Mouse (Mus musculus) adrenal gland, postnatal 14 days (tissue): ENCODE measurements around the gene Fem1a. TPM values are rescaled to one million over a fixed set of nuclear protein-coding genes. Genes with fewer than 3 reads are reported as not detected.
A peak's percentile ranks its signal among the peaks of the same experiment; 100 is the strongest.

Source experiments
- DNase-seq: peaks from one replicate; pipeline ENCODE4 v3.0.0; 2021; ENCODE audit warnings: mixed read lengths
- microRNA-seq, 2 experiments: library from miRNA; unstranded; fragments of <30 nt; microRNA quantifications; one replicate each; pipeline ENCODE4 v1.2.0; 2021
- total RNA-seq: library from RNA; stranded (reverse); gene quantifications from 2 replicates; pipeline ENCODE4 v1.2.3, GENCODE M21; 2021

The Fem1a gene
- total RNA-seq, 1 experiment from 2014 or later = 27.1 TPM

DNA sequence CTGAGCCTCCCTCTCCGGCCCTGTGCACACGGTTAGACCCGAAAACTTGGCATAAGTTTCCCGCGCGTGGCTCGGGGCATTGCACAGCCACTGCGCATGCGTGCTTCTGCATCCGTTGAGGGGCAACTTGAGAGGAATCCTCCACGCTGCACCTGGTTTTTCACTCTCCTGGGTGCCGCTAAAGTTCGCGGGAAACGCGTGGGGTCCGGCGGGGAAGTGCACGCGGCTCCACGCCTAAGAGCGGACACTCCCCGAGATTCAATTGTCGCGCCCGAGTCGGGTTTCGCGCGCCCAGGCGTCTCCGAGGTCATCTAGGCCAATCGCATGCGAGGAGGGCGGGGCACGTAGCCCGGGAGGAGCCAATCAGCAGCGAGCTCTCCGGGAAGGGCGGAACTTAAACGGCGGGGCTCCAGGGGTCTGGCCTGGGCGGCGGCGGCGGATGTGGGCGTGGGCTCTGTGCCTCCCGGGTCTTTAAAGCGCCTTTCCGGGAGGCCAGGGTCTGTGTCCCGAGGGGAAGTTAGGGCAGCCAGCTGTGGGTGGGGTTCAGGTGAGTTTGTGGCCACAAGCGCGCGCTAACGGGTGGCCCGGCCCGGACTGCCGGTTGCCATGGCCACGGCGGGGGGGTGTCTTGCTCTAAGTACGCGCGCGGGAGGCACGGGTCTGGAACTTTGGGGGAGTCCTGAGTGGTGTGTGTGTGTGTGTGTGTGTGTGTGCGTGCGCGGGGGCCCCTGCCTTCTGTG, 47.4 kb downstream of the Fem1a start:
- peak; percentile 98 for DNase-seq

DNA sequence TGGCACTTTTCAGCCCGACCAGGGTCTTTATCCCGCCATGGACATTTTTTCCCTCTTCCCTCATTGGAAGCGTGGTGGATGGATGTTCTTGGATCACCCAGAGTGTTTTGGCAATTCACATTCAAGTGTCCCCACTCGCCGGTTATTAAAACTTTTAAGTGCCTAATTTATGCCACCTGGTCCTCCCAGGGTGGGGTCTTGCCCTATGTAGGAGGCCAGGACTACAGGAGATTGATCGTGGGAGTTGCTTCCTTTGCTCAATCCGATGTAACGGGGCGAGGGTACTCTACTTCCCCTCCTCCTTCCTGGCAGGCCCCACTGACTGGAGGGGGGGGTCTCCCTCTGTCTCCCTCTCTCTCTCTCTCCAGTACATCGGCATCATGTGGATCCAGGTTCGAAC, 48.1 kb downstream of the Fem1a start:
- DNase-seq = no peak

DNA sequence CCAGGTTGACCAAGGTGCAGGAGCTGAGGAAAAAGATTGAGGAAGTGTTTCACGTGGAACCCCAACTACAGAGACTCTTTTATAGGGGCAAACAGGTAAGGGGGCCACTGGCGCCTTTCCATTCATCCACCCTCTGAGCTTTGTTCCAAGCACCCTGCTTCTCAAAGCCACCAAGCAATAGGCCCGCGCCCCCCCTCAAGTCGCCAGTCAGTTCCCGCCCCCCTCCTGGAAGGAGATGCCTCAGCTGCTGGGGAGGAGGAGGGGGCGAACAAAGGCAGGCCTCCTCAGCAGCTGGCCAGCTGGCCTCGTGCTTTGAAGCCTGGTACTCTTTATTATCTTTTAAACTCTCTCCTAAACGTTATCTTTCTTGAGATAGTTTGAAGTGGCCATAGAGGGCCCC, 48.5 kb downstream of the Fem1a start:
- DNase-seq = no peak

DNA sequence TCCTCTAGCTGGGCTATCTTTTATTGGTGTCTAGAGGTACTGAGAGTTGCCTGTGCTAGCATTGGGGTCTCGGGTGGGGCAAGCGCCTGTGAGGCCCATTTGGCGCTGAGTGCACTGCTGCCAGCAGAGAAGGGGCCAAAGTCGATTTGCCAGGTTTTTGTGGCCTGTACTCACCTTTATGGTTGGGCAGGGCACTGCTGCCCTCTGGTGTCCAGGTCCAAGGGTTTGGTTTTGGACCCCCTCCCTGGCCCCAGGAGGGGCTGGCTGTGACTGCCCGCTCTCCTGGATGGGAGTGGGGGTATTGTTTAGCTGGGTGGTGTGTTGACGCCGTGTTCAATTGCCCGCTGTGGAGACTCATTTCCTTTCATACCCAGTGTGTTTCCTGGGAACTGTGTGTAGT, 49.2 kb downstream of the Fem1a start:
- DNase-seq = peak; percentile 40

DNA sequence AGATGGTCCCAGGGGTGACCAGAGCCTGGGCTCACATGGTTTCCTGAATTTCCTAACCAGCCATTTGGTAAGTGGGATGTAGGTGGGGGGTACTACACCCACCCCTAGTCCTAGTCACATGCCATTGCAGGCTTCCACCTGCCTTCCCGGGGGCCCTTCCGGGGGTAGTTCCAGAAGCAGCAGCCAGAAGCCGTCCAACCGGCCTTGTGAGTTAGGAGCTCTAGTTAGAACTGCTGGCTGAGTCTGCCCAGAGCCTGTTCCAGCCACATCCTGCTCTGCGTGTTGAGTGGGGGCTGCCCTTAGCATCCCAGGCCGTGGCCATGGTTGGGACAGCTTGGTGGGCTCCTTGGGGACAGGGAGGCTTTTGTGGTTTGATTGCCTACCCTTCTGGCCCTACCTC, 51.5 kb downstream of the Fem1a start:
- DNase-seq = no peak

DNA sequence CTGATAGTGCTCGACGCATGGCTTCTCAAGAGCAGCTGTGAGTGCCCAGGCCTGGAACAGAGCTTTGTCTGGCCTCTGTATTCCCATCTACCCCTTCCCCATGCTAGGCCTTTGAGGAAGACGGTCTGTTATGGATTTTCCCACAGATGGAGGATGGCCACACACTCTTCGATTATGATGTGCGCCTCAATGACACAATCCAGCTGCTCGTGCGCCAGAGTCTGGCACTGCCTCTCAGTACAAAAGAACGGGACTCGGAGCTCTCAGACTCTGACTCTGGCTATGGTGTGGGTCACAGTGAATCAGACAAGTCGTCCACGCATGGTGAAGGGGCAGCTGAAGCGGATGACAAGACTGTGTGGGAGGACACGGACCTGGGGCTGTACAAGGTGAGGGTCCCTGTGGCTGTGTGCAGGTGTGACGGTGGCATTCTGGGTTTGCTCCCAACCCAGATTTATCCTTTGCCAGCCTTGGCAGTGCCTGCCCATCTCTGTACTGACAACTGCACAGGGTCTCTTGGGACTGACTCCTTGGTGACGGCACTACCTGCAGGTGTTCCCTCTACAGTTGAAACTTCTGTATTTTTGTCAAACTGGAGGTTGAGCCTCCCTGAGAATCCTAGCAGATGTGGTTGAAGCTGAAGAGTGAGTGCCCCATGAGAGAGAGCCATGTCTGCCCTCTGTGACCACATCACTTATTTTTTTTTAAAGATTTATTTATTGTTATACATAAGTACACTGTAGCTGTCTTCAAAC, 52.8 kb downstream of the Fem1a start:
- no peak for DNase-seq

Small RNA genes lying within 50 kb of the gene (microRNA-seq; reads per million reads assigned to microRNA genes)
- gene Mir7b = 4,512 to 6,372 reads per million in 2 experiments

Other genes with a start within 250 kb of the Fem1a start
- 46.2 and 53.7 TPM in 2 replicates for gene Sh3gl1, start 220.2 kb upstream of the Fem1a start, total RNA-seq
- 8.3 and 10.2 TPM in 2 replicates for gene Chaf1a, start 216.4 kb upstream of the Fem1a start, total RNA-seq
- 65.6 and 79.5 TPM in 2 replicates for gene Ubxn6, start 181.8 kb upstream of the Fem1a start, total RNA-seq
- gene Hdgfl2, start 177.2 kb upstream of the Fem1a start, total RNA-seq = 52.5 and 60.1 TPM in 2 replicates
- 76.6 and 87.5 TPM in 2 replicates for gene Plin4, start 147.0 kb upstream of the Fem1a start, total RNA-seq
- gene Plin5, start 139.2 kb upstream of the Fem1a start, total RNA-seq = 91.4 and 109 TPM in 2 replicates
- gene Lrg1, start 134.8 kb upstream of the Fem1a start, total RNA-seq = 58.3 and 63.2 TPM in 2 replicates
- gene Sema6b, start 116.5 kb upstream of the Fem1a start, total RNA-seq = 11.9 and 15.2 TPM in 2 replicates
- gene Tnfaip8l1, start 94.3 kb upstream of the Fem1a start, total RNA-seq = 8.2 and 8.6 TPM in 2 replicates
- gene Mydgf, start 72.9 kb upstream of the Fem1a start, total RNA-seq = 61.6 and 63.5 TPM in 2 replicates
- 31.5 and 33.4 TPM in 2 replicates for gene Dpp9, start 37.9 kb upstream of the Fem1a start, total RNA-seq
- gene Ticam1, start 20.0 kb downstream of the Fem1a start, total RNA-seq = 18.7 and 20.9 TPM in 2 replicates
- gene Plin3, start 36.1 kb downstream of the Fem1a start, total RNA-seq = 76.9 and 106 TPM in 2 replicates
- not detected in 2 replicates for gene Arrdc5, start 43.5 kb downstream of the Fem1a start, total RNA-seq
- gene Uhrf1, start 46.5 kb downstream of the Fem1a start, total RNA-seq = 25.6 and 29.3 TPM in 2 replicates
- 40.1 and 46.2 TPM in 2 replicates for gene Kdm4b, start 69.3 kb downstream of the Fem1a start, total RNA-seq
- 97.0 and 102 TPM in 2 replicates for gene Ptprs, start 219.7 kb downstream of the Fem1a start, total RNA-seq